Mouse (Mus musculus): ENCODE measurements at regions not wholly inside any gene's neighbourhood (a gene's known extent, or its start where the extent isn't known, plus 50 kb on each side); places are given as distances from the start of the nearest gene placed in this dataset.

GRCm38 (mm10) chr12:59970775-59971174, 751.2 kb upstream of the Fbxo33 start:
- Histone ChIP-seq H3K4me1 (peaks cover 22% of the 10 kb centered on the region), H3K9ac (no peak overlapping the region), H3K9me3 (no peaks in the 10 kb centered on the region), H3K27me3 (no peaks in the 10 kb centered on the region), H3K27ac (peak overlapping the region; percentile 81), H3K4me3 (no peak overlapping the region), H3K36me3 (no peaks in the 10 kb centered on the region), H3K4me2 (no peak overlapping the region)
- 22% methylated on average over 2 of the region's 2 CpGs for WGBS
- peak; percentile 79 for ATAC-seq (ENCODE audit: insufficient number of reproducible peaks, insufficient read depth, low FRiP score, low TSS enrichment, low read depth)

DNA sequence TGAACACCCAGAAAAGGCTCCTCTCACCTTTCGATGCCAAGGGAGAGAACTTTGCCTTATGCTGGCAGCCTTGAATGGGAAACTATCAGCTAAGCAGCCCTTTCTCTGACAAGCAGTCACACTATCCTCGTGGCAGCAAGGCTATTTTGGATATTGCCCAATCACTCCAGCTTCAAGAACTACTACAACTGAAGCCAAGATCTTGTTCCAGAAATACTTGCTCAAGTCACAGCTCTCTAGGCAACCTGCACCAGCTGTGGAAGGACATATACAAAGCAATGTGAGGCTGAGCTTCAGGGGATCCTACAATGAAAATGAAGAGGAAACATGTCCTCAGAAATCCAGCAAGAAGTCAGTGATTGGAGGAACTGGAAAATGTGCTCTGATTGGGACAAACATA, 750.4 kb upstream of the Fbxo33 start:
- WGBS = 63% methylated on average over 2 of the region's 2 CpGs
- Histone ChIP-seq H3K9me3 (no peaks in the 10 kb centered on the region), H3K36me3 (no peaks in the 10 kb centered on the region), H3K27ac (peak overlapping the region; percentile 81), H3K4me2 (no peak overlapping the region), H3K9ac (no peak overlapping the region), H3K27me3 (no peaks in the 10 kb centered on the region), H3K4me3 (no peak overlapping the region), H3K4me1 (peaks cover 22% of the 10 kb centered on the region)
- no peak for ATAC-seq (ENCODE audit: insufficient number of reproducible peaks, insufficient read depth, low FRiP score, low TSS enrichment, low read depth)

- Histone ChIP-seq H3K36me3 (no peaks in the 10 kb centered on the region), H3K9ac (no peak overlapping the region), H3K4me2 (no peak overlapping the region), H3K27ac (no peak overlapping the region; the same call in 1 of the 2 replicates), H3K4me3 (no peak overlapping the region), H3K9me3 (no peaks in the 10 kb centered on the region), H3K4me1 (peaks cover 22% of the 10 kb centered on the region), H3K27me3 (no peaks in the 10 kb centered on the region)
- WGBS = 78% methylated on average over 5 of the region's 5 CpGs
- no peak for ATAC-seq (ENCODE audit: insufficient number of reproducible peaks, insufficient read depth, low FRiP score, low TSS enrichment, low read depth)
Measured at GRCm38 (mm10) chr12:59967241-59967640, 747.7 kb upstream of the Fbxo33 start.

GRCm38 (mm10) chr12:59961139-59961538, 741.6 kb upstream of the Fbxo33 start:
- Histone ChIP-seq H3K36me3 (no peaks in the 10 kb centered on the region), H3K9ac (no peak overlapping the region), H3K27me3 (no peaks in the 10 kb centered on the region), H3K4me2 (no peak overlapping the region), H3K4me1 (no peaks in the 10 kb centered on the region), H3K4me3 (no peak overlapping the region), H3K9me3 (no peaks in the 10 kb centered on the region), H3K27ac (no peak overlapping the region)
- WGBS = 51% methylated on average over 6 of the region's 6 CpGs
- ATAC-seq (ENCODE audit: insufficient number of reproducible peaks, insufficient read depth, low FRiP score, low TSS enrichment, low read depth) = no peak

DNA sequence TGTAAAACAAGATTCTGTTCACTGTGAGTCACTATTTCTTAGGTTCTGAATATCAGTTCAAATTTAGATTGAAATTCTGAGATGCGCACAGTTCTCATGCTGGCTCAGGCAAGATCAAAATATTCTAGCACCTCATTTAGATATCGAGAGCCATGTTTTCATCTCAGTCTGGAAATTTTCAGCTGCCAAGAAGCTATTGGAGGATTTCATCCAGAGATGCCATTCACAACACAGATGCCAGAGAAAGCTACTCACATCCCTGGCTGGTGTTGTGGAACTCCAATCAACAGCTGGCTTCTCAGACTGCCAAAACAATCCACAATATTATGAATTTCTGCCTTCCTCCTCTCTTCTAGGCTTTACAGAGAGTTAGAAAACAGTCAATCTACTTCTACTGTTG, 712.9 kb upstream of the Fbxo33 start:
- Histone ChIP-seq H3K27ac (no peak overlapping the region), H3K27me3 (no peaks in the 10 kb centered on the region), H3K4me2 (no peak overlapping the region), H3K36me3 (no peaks in the 10 kb centered on the region), H3K9ac (no peak overlapping the region), H3K4me3 (no peak overlapping the region), H3K9me3 (no peaks in the 10 kb centered on the region), H3K4me1 (no peaks in the 10 kb centered on the region)
- no peak for ATAC-seq (ENCODE audit: insufficient number of reproducible peaks, insufficient read depth, low FRiP score, low TSS enrichment, low read depth)
- WGBS = 88% methylated on average over 2 of the region's 2 CpGs

- H3K4me3 ChIP-seq = no peak overlapping the region
- no peak for ATAC-seq (ENCODE audit: insufficient number of reproducible peaks, insufficient read depth, low FRiP score, low TSS enrichment, low read depth)
- no peaks in the 10 kb centered on the region for H3K9me3 ChIP-seq
- WGBS = 85% methylated on average over 3 of the region's 3 CpGs
- H3K36me3 ChIP-seq = no peaks in the 10 kb centered on the region
- H3K4me1 ChIP-seq = no peaks in the 10 kb centered on the region
- H3K27ac ChIP-seq = no peak overlapping the region
- no peak overlapping the region for H3K4me2 ChIP-seq
- no peaks in the 10 kb centered on the region for H3K27me3 ChIP-seq
- H3K9ac ChIP-seq = no peak overlapping the region
Measured at GRCm38 (mm10) chr12:59925071-59925470, 705.5 kb upstream of the Fbxo33 start.

- no peaks in the 10 kb centered on the region for H3K4me1 ChIP-seq
- H3K9me3 ChIP-seq = no peaks in the 10 kb centered on the region
- no peak for ATAC-seq (ENCODE audit: insufficient number of reproducible peaks, insufficient read depth, low FRiP score, low TSS enrichment, low read depth)
- no peaks in the 10 kb centered on the region for H3K27me3 ChIP-seq
- no peak overlapping the region for H3K4me3 ChIP-seq
- H3K4me2 ChIP-seq = no peak overlapping the region
- no peaks in the 10 kb centered on the region for H3K36me3 ChIP-seq
- H3K9ac ChIP-seq = no peak overlapping the region
- H3K27ac ChIP-seq = no peak overlapping the region
Measured at GRCm38 (mm10) chr12:59898931-59899330, 679.4 kb upstream of the Fbxo33 start.

GRCm38 (mm10) chr12:59890973-59891372, 671.4 kb upstream of the Fbxo33 start:
- no peaks in the 10 kb centered on the region for H3K27me3 ChIP-seq
- no peak for ATAC-seq (ENCODE audit: insufficient number of reproducible peaks, insufficient read depth, low FRiP score, low TSS enrichment, low read depth)
- no peaks in the 10 kb centered on the region for H3K9me3 ChIP-seq
- no peak overlapping the region for H3K9ac ChIP-seq
- no peak overlapping the region for H3K4me2 ChIP-seq
- no peaks in the 10 kb centered on the region for H3K36me3 ChIP-seq
- H3K4me3 ChIP-seq = no peak overlapping the region
- no peak overlapping the region for H3K27ac ChIP-seq
- 81% methylated on average over 6 of the region's 6 CpGs for WGBS
- H3K4me1 ChIP-seq = no peaks in the 10 kb centered on the region
